Mouse (Mus musculus) cortical plate, adult 2 months (tissue): ENCODE measurements around the gene Poc5. TPM values are rescaled to one million over a fixed set of nuclear protein-coding genes. Genes with fewer than 3 reads are reported as not detected.

ENCODE experiments used
- H3K27ac ChIP-seq: fragments of 200-500 bp; 2 replicates; pipeline ENCODE4 v1.5.1; 2012; ENCODE audit warnings: low read length, control low read depth, inconsistent platforms; ENCODE audit not compliant: insufficient read depth
- H3K4me1 ChIP-seq: fragments of 200-500 bp; 2 replicates; pipeline ENCODE4 v1.6.1; 2011; ENCODE audit warnings: low read length; ENCODE audit not compliant: control insufficient read depth, insufficient read depth
- H3K4me3 ChIP-seq: fragments of 200-500 bp; 2 replicates; pipeline ENCODE4 v1.5.1; 2011; ENCODE audit warnings: mild to moderate bottlenecking, low read length, control low read depth; ENCODE audit not compliant: insufficient read depth
- CTCF ChIP-seq: fragments of 200-500 bp; IDR thresholded peaks from 2 replicates; pipeline ENCODE4 v1.5.1; 2011; ENCODE audit warnings: mild to moderate bottlenecking, control low read depth, low read length; ENCODE audit not compliant: insufficient read depth; ENCODE audit errors: extremely low read depth
- POLR2A ChIP-seq: fragments of 200-500 bp; IDR thresholded peaks from 2 replicates; pipeline ENCODE4 v1.6.1; 2011; ENCODE audit warnings: mild to moderate bottlenecking, low read length, control low read depth; ENCODE audit not compliant: insufficient read depth; ENCODE audit errors: extremely low read depth
- polyA plus RNA-seq: library from polyadenylated mRNA; depleted of rRNA; stranded (reverse); fragments of >200 nt; gene quantifications from 2 replicates; pipeline ENCODE4 v1.2.3, GENCODE M21; 2012

Gene Poc5
- polyA plus RNA-seq, 1 experiment: 17.4 TPM

DNA sequence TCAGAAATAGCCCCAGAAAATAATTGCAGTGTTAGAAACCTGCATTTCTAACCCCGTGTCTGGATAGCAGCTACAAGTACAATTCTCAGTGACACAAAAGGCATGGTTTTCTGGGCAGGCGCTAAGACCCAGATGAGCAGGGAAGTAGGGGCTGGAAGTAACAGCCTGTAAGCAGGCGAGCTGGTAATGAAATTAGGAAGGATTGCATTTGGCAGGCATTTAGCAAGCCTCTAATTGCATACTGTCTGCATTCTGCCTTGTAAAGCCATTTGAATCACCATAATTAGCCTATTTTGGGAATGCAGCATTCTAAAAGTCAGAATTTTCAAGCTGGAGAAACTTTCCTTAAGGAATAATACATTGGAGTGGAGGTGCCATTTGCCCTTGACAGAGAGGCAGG is 38.0 kb downstream of the Poc5 start:
- TF ChIP-seq CTCF (no peak), POLR2A (no peak)
- no peak overlapping the region for H3K4me3 ChIP-seq
- peaks cover 3% of the 10 kb centered on the region; the same call in 1 of the 2 replicates for H3K4me1 ChIP-seq
- H3K27ac ChIP-seq: no peak overlapping the region

DNA sequence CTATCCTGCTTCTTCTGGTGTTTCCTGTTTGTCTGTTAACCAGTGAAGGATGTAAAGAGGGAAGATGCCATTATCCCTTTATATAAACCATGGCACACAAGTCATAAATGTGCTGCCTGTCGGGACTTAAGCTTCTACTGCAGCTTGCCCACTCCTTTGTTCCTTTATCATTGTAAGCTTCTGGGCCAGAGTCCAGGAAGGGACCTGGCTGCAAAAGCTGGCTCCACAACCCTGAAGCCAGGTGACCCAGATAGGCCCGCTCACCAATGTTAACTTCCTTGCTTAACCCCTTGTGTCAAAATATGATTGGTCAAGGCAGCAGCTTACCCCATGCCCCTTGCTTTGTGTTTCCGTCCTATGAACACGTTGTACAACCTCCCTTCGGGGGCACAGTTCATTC is 40.4 kb downstream of the Poc5 start:
- Histone ChIP-seq H3K4me3 (no peak overlapping the region), H3K27ac (no peak overlapping the region), H3K4me1 (peaks cover 3% of the 10 kb centered on the region; the same call in 1 of the 2 replicates)
- TF ChIP-seq POLR2A (no peak), CTCF (no peak)

DNA sequence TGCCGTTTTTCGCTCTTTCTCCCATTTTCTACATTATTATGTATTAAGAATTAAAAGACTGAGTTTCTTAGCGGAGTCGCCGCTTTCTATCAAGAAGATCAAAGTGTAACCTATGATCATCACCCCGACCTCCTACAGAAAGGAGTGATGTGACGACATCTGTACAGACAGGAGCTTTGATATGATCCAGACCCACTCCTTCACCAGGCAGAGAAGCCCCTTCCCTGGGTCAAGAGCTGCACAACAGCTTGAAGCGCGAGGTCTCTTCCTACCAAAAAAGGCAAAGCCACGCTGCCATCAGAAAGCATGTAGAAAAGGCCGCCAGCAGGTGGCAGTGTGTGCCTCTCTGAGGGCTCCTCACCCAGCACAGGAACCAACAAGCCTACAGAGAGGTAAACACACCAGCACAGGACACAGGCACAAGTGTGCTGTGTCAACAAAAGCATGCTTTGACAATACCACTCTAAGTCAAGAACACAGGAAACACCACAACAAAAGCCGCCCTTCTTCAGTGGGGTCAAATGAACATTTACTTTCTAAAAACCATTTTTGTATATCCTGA is 43.6 kb downstream of the Poc5 start:
- Histone ChIP-seq H3K4me3 (no peak overlapping the region), H3K27ac (no peak overlapping the region), H3K4me1 (peaks cover 3% of the 10 kb centered on the region; the same call in 1 of the 2 replicates)
- no peak for TF ChIP-seq POLR2A
- TF ChIP-seq CTCF: peak; percentile 89

DNA sequence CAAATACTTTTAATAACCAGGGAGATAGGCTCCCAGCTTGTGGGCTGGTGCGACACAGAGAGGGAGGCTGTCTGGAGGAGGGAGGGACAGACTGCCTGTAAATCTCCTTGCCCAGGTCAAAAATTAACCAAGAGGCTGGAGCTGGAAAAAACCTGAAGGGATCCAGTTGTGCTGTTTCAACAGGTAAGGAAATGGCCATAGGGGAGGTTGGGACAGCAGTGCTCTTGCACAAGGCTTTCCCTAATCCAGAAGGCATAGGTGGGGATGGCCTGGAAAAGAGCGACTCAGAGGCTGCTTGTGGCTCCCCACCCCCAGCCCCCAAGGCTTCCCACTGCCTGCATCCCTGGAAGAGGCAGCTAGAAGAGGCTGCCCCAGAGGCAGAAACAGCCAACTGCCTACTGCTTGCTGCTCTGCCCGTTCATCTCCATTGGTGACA is 44.3 kb downstream of the Poc5 start:
- H3K4me1 ChIP-seq: peaks cover 3% of the 10 kb centered on the region; the same call in 1 of the 2 replicates
- H3K4me3 ChIP-seq: no peak overlapping the region
- TF ChIP-seq POLR2A: no peak
- no peak for TF ChIP-seq CTCF
- no peak overlapping the region for H3K27ac ChIP-seq

DNA sequence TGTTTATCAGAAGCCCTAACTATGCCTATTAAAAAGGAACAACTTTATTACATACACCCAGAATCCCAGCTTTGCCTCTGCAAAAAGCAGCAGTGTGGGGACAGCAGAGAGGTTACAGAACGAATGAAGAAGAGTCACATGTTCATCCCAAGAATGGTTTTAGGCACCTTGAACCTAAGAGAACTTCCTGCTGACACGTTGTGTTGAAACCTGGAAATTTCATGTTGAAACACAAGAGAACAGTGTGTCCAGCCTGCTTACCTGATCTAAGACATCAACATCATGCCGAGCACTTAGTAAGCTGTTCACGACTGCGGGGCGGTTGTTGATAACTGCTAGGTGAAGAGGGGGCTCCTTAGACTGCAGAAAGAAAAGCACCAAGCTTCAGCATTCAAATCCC is 44.9 kb downstream of the Poc5 start:
- no peaks in the 10 kb centered on the region for H3K4me1 ChIP-seq
- no peak overlapping the region for H3K27ac ChIP-seq
- no peak for TF ChIP-seq CTCF
- no peak for TF ChIP-seq POLR2A

DNA sequence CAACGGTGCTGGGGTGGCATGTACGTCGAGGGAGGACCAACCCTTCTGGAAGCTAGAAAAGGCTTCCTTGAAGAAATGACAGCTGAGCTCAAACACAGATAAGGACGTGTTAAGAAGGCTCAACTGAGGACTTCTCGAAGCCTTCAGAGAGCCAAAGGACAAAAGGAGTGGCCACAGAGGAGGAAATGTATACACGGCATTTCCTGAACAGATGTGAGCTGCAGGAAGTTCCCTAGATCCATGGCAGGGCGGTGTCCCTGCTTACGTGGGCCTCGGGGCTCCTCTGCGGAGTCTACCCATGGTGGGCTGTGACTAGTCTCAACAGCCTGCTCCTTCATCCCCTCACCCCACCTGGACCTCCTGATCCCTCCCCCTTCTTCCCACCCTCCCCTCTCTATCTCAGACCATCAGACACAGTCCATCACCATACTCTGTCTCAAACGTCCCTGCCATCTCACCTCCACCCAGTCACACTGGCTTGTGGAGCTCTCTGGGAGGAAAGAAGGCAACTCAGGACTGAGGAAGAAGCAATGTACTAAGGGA is 45.6 kb downstream of the Poc5 start:
- H3K4me3 ChIP-seq: no peak overlapping the region
- TF ChIP-seq CTCF: no peak
- TF ChIP-seq POLR2A: no peak

More for the DNA sequence above, 44.9 kb downstream of the Poc5 start:
- H3K4me3 ChIP-seq: no peak overlapping the region

DNA sequence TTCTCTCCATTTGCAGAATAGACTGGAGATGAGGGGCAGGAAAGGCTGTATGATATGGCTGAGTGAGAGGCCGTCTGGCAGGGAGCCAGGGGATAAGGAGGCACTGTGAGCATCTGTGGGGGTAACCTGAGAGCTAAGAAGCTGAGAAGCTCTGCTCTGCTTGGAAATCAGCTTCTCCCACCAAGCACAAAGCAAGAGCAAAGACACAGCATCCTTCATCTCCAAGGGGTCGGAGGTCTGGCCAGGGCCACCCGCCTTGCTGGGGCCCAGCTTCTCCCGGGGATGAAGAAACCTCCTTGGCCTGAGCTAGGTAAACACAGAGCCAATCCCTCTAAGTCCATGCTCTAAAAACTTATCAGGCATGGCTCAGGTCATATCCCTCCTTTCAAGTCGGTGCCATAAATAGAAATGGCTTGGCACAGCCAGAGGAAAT is 46.8 kb downstream of the Poc5 start:
- no peaks in the 10 kb centered on the region for H3K4me1 ChIP-seq
- H3K4me3 ChIP-seq: no peak overlapping the region
- no peak overlapping the region for H3K27ac ChIP-seq
- no peak for TF ChIP-seq POLR2A
- TF ChIP-seq CTCF: no peak

More for the DNA sequence above, 45.6 kb downstream of the Poc5 start:
- Histone ChIP-seq H3K4me1 (no peaks in the 10 kb centered on the region), H3K27ac (no peak overlapping the region)

DNA sequence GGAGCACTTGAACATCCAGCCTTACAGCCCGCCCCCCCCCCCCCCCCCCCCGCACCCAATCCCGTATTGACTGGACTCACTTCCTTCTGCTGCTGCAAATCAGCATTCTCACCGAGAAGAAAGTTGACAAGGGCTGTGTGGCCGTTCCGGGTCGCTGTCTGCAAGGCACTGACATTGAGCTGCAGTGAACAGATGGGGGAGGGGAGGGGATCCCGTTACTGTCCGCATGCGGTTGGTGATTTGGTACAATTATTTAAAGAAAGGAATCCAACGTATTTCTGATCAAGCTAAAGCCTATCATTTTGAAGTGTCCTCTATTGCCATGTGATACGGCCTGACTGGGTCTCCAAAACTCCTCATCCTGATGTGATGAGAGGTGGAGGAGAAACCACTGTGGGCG is 47.7 kb downstream of the Poc5 start:
- Histone ChIP-seq H3K4me3 (no peak overlapping the region), H3K27ac (no peak overlapping the region), H3K4me1 (no peaks in the 10 kb centered on the region)
- no peak for TF ChIP-seq POLR2A

DNA sequence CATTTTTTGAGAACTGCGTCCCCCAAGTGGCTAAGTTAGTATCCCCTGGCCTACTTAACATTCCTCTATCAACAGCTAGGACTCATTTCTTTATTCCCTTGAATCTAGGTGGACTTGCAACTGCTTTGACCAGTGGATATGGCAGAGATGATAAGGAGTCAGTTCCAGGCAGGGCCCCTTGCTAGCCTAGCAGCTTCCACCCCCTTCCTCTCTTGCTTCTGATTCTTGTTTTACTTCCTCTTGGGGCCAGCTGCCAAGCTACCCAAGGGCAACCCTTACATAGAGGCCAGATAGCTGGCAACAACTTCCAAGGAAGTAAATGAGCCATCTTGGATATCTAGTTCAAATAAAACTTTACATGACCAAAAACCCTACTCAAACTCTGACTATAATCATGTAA is 48.8 kb downstream of the Poc5 start:
- Histone ChIP-seq H3K27ac (no peak overlapping the region), H3K4me1 (no peaks in the 10 kb centered on the region), H3K4me3 (no peak overlapping the region)
- no peak for TF ChIP-seq POLR2A
- TF ChIP-seq CTCF: no peak

DNA sequence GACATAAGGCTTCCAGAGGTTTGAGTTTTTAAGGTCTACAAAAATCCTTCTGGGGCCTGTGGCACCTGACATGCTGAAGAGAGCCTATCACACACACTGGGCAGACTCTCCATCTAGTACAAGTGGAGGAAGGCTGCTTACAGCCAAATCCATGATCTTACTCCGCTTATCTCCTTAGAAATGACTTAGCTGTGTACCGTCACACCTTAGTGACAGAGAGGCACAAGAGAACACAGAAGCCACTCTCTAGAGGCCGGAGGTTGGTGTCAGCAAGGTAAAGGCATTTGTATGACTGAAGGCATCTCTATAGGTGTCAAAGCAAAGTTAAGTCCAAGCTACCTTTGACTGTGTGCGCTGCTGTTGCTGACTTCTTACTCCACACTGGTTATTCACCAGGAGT is 52.3 kb downstream of the Poc5 start:
- Histone ChIP-seq H3K27ac (no peak overlapping the region), H3K4me3 (no peak overlapping the region), H3K4me1 (no peaks in the 10 kb centered on the region)
- no peak for TF ChIP-seq CTCF
- TF ChIP-seq POLR2A: no peak
